Mouse (Mus musculus) B cell, adult 62 days (primary cell): ENCODE data around the gene Mustn1. TPM values are rescaled to one million over a fixed set of nuclear protein-coding genes. Genes with fewer than 3 reads are reported as not detected.

Experiments
- total RNA-seq: library from RNA; stranded (reverse); gene quantifications from 4 replicates; pipeline ENCODE4 v1.2.4, GENCODE M21; 2023

Mustn1 gene
- 2.1 to 2.7 TPM (median 2.5 TPM) in 4 replicates for total RNA-seq

GRCm38 (mm10) chr14:30878958-30879571 is at the start of gene Mustn1:
Gene Mustn1, plus strand, starts transcription at chr14:30879200.

GRCm38 (mm10) chr14:30886204-30886603 is 7.2 kb downstream of the Mustn1 start, which contains the start of gene Itih4:
Gene Itih4, plus strand, starts transcription at chr14:30886476.

GRCm38 (mm10) chr14:30923375-30924105 is 44.5 kb downstream of the Mustn1 start, which contains the start of gene Itih3:
Gene Itih3, minus strand, starts transcription at chr14:30923760.

Other genes with a start within 250 kb of the Mustn1 start
- gene Rft1, start 224.8 kb upstream of the Mustn1 start, total RNA-seq: 14.5 to 16.4 TPM (median 15.8 TPM) in 4 replicates
- 18.1 to 23.2 TPM (median 21.2 TPM) in 4 replicates for gene Sfmbt1, start 164.4 kb upstream of the Mustn1 start, total RNA-seq
- gene Tmem110, start 53.6 kb upstream of the Mustn1 start, total RNA-seq: 15.7 to 21.0 TPM (median 17.2 TPM) in 4 replicates
- gene Itih4, start 7.3 kb downstream of the Mustn1 start, total RNA-seq: 0.26 to 1.0 TPM (median 0.48 TPM) in 4 replicates
- not detected in 4 replicates for gene Itih3, start 44.6 kb downstream of the Mustn1 start, total RNA-seq
- not detected in 4 replicates for gene Itih1, start 64.1 kb downstream of the Mustn1 start, total RNA-seq
- gene Nek4, start 72.2 kb downstream of the Mustn1 start, total RNA-seq: 5.3 to 9.2 TPM (median 6.0 TPM) in 4 replicates
- gene Glt8d1, start 122.2 kb downstream of the Mustn1 start, total RNA-seq: 9.7 to 15.3 TPM (median 11.5 TPM) in 4 replicates
- gene Spcs1, start 122.5 kb downstream of the Mustn1 start, total RNA-seq: 67.8 to 75.3 TPM (median 71.6 TPM) in 4 replicates
- gene Pbrm1, start 139.9 kb downstream of the Mustn1 start, total RNA-seq: 76.6 to 84.3 TPM (median 79.4 TPM) in 4 replicates
- gene Gnl3, start 140.0 kb downstream of the Mustn1 start, total RNA-seq: 451 to 493 TPM (median 486 TPM) in 4 replicates
- gene Smim4, start 249.8 kb downstream of the Mustn1 start, total RNA-seq: 15.9 to 25.8 TPM (median 17.4 TPM) in 4 replicates